Mouse (Mus musculus) lung, postnatal 0 days (tissue): Measurements from ENCODE around the gene Eif5a. TPM values are rescaled to one million over a fixed set of nuclear protein-coding genes. Genes with fewer than 3 reads are reported as not detected.

Source experiments
- ATAC-seq: fragments of 200-750 bp; cut with Nextera tagmentation; 2 replicates; pipeline ENCODE4 v1.8.0; 2017; ENCODE audit warnings: moderate library complexity
- DNase-seq: peaks from one replicate; pipeline ENCODE4 v3.0.0-alpha.2; 2016; ENCODE audit warnings: low spot score
- H3K27ac ChIP-seq: fragments of 300-500 bp; sonication (generic); 2 replicates; pipeline ENCODE4 v1.5.1; 2014; ENCODE audit warnings: antibody characterized with exemption, mild to moderate bottlenecking, low read length, mixed read lengths
- H3K27me3 ChIP-seq: fragments of 300-500 bp; sonication (generic); replicated peaks from 2 replicates; pipeline ENCODE4 v1.6.1; 2014; ENCODE audit warnings: low read length, mixed read lengths; ENCODE audit not compliant: insufficient read depth
- H3K36me3 ChIP-seq: fragments of 300-500 bp; sonication (generic); 2 replicates; pipeline ENCODE4 v1.6.1; 2014; ENCODE audit warnings: low read length, mixed read lengths; ENCODE audit not compliant: insufficient read depth
- H3K4me1 ChIP-seq: fragments of 300-500 bp; sonication (generic); 2 replicates; pipeline ENCODE4 v1.6.1; 2014; ENCODE audit warnings: antibody characterized with exemption, low read depth, low read length, mixed read lengths; ENCODE audit not compliant: insufficient read depth
- H3K4me2 ChIP-seq: fragments of 300-500 bp; sonication (generic); replicated peaks from 2 replicates; pipeline ENCODE4 v1.6.1; 2014; ENCODE audit warnings: low read depth, mild to moderate bottlenecking, low read length, moderate library complexity, mixed read lengths
- H3K4me3 ChIP-seq: fragments of 300-500 bp; sonication (generic); 2 replicates; pipeline ENCODE4 v1.5.1; 2014; ENCODE audit warnings: low read depth, low read length
- H3K9ac ChIP-seq: fragments of 300-500 bp; sonication (generic); replicated peaks from 2 replicates; pipeline ENCODE4 v1.6.1; 2014; ENCODE audit warnings: low read depth, mild to moderate bottlenecking
- H3K9me3 ChIP-seq: fragments of 300-500 bp; sonication (generic); 2 replicates; pipeline ENCODE4 v1.6.1; 2016; ENCODE audit warnings: low read length, mixed read lengths
- CTCF ChIP-seq: IDR thresholded peaks from 2 replicates; pipeline ENCODE4 v1.5.1; 2016; ENCODE audit warnings: antibody characterized with exemption, mild to moderate bottlenecking
- EP300 ChIP-seq: IDR thresholded peaks from 2 replicates; pipeline ENCODE4 v1.6.1; 2016; ENCODE audit warnings: antibody characterized with exemption, mild to moderate bottlenecking, control low read depth
- WGBS: fragments of 180-500 bp; shearing (Covaris S2); extraction: QIAGEN DNeasy Blood & Tissue Kit; methylation state at CpG from one replicate; pipeline ENCODE4 v1.1.7; 2014; 5-methylcytosine and 5-hydroxymethylcytosine counted together
- polyA plus RNA-seq: library from polyadenylated mRNA; unstranded; fragments of >200 nt; fragmentation: Nextera tagmentation; extraction: Ambion mirVana; gene quantifications from 2 replicates; pipeline ENCODE4 v1.2.1, GENCODE M21; 2015

Eif5a gene
- polyA plus RNA-seq, 1 experiment from 2014 or later = 815 TPM

GRCm38 (mm10) chr11:69938401-69938979 is 16.7 kb upstream of the Eif5a start:
- no peak overlapping the region for H3K4me2 ChIP-seq
- H3K9me3 ChIP-seq = no peaks in the 10 kb centered on the region
- WGBS = 29% methylated on average over 9 of the region's 9 CpGs
- H3K9ac ChIP-seq = no peak overlapping the region
- DNase-seq (no peak), ATAC-seq (no peak)
- H3K36me3 ChIP-seq = no peaks in the 10 kb centered on the region
- TF ChIP-seq EP300 (no peak), CTCF (no peak)
- peaks cover 13% of the 10 kb centered on the region; the same call in 1 of the 2 replicates for H3K27me3 ChIP-seq
- H3K27ac ChIP-seq = no peak overlapping the region
- peaks cover 15% of the 10 kb centered on the region; the same call in 1 of the 2 replicates for H3K4me1 ChIP-seq
- no peak overlapping the region for H3K4me3 ChIP-seq

GRCm38 (mm10) chr11:69937834-69938233 is 16.1 kb upstream of the Eif5a start:
- peaks cover 15% of the 10 kb centered on the region; the same call in 1 of the 2 replicates for H3K4me1 ChIP-seq
- ATAC-seq (no peak), DNase-seq (no peak)
- TF ChIP-seq CTCF = no peak
- TF ChIP-seq EP300 = no peak
- H3K27ac ChIP-seq = no peak overlapping the region
- 63% methylated on average over 5 of the region's 5 CpGs for WGBS
- no peaks in the 10 kb centered on the region for H3K9me3 ChIP-seq
- H3K27me3 ChIP-seq = peaks cover 13% of the 10 kb centered on the region; the same call in 1 of the 2 replicates
- H3K4me2 ChIP-seq = no peak overlapping the region
- H3K4me3 ChIP-seq = no peak overlapping the region
- no peaks in the 10 kb centered on the region for H3K36me3 ChIP-seq
- no peak overlapping the region for H3K9ac ChIP-seq

- DNase-seq = no peak
- H3K27ac ChIP-seq = no peak overlapping the region
- peaks cover 15% of the 10 kb centered on the region; the same call in 1 of the 2 replicates for H3K4me1 ChIP-seq
- H3K4me2 ChIP-seq = no peak overlapping the region
- TF ChIP-seq EP300 (no peak), CTCF (no peak)
- no peak overlapping the region for H3K4me3 ChIP-seq
- WGBS = 37% methylated on average over 4 of the region's 4 CpGs
- H3K36me3 ChIP-seq = no peaks in the 10 kb centered on the region
- ATAC-seq = no peak
- no peak overlapping the region for H3K9ac ChIP-seq
- peaks cover 13% of the 10 kb centered on the region; the same call in 1 of the 2 replicates for H3K27me3 ChIP-seq
- no peaks in the 10 kb centered on the region for H3K9me3 ChIP-seq
Observed at GRCm38 (mm10) chr11:69937385-69937784, 15.6 kb upstream of the Eif5a start.

- no peak overlapping the region; the same call in 1 of the 2 replicates for H3K4me3 ChIP-seq
- H3K9ac ChIP-seq = no peak overlapping the region
- DNase-seq (peak; percentile 38), ATAC-seq (no peak)
- no peaks in the 10 kb centered on the region for H3K9me3 ChIP-seq
- H3K4me2 ChIP-seq = peak overlapping the region; percentile 88
- no peaks in the 10 kb centered on the region for H3K36me3 ChIP-seq
- no peak overlapping the region for H3K27ac ChIP-seq
- H3K27me3 ChIP-seq = peaks cover 13% of the 10 kb centered on the region; the same call in 1 of the 2 replicates
- no peak for TF ChIP-seq CTCF
- no peak for TF ChIP-seq EP300
- peaks cover 15% of the 10 kb centered on the region; the same call in 1 of the 2 replicates for H3K4me1 ChIP-seq
- 26% methylated on average over 9 of the region's 9 CpGs for WGBS
Observed at GRCm38 (mm10) chr11:69936714-69937347, 15.1 kb upstream of the Eif5a start.

GRCm38 (mm10) chr11:69936156-69936555 is 14.4 kb upstream of the Eif5a start:
- peak; percentile 63 for DNase-seq
- no peak overlapping the region for H3K9ac ChIP-seq
- no peaks in the 10 kb centered on the region for H3K36me3 ChIP-seq
- 2% methylated on average over 29 of the region's 30 CpGs for WGBS
- peaks cover 15% of the 10 kb centered on the region; the same call in 1 of the 2 replicates for H3K4me1 ChIP-seq
- peak overlapping the region; percentile 88 for H3K4me2 ChIP-seq
- TF ChIP-seq CTCF (no peak), EP300 (no peak)
- no peaks in the 10 kb centered on the region for H3K9me3 ChIP-seq
- peaks cover 13% of the 10 kb centered on the region; the same call in 1 of the 2 replicates for H3K27me3 ChIP-seq
- peak overlapping the region; percentile 42 for H3K4me3 ChIP-seq
- ATAC-seq = peak; percentile 5; the same call in 1 of the 2 replicates
- no peak overlapping the region; the same call in 1 of the 2 replicates for H3K27ac ChIP-seq

- 4% methylated on average over 49 of the region's 62 CpGs for WGBS
- ATAC-seq (peak; percentile 81), DNase-seq (peak; percentile 88)
- Histone ChIP-seq H3K4me1 (peaks cover 15% of the 10 kb centered on the region; the same call in 1 of the 2 replicates), H3K36me3 (no peaks in the 10 kb centered on the region), H3K9ac (no peak within 1 kb of the TSS), H3K27ac (no peak within 1 kb of the TSS; the same call in 1 of the 2 replicates), H3K9me3 (no peaks in the 10 kb centered on the region), H3K4me3 (peak within 1 kb of the TSS; percentile 42), H3K27me3 (peaks cover 13% of the 10 kb centered on the region; the same call in 1 of the 2 replicates), H3K4me2 (peak within 1 kb of the TSS; percentile 88)
- TF ChIP-seq EP300 (no peak), CTCF (no peak; the same call in 1 of the 2 replicates)
Observed at GRCm38 (mm10) chr11:69935137-69935879, 13.6 kb upstream of the Eif5a start, which contains the start of gene Ybx2. Ybx2 (plus strand) TSS chr11:69935796.
